Mouse (Mus musculus): ENCODE measurements around the gene Ddx5. TPM values are rescaled to one million over a fixed set of nuclear protein-coding genes. Genes with fewer than 3 reads are reported as not detected.
"Not testable (repeated sequence)": the region's sequence is repeated elsewhere in the genome, so short reads cannot be mapped to it uniquely, and the experiment has no call there.

The Ddx5 gene
- total RNA-seq, 4 experiments from 2014 or later: 190 to 257 (median 232) TPM

GRCm38 (mm10) chr11:106789649-106790048, 664 bp upstream of the Ddx5 start:
- DNase-seq (ENCODE audit: low spot score in 2 of 2): no peak

- peak; percentile 97 for DNase-seq (ENCODE audit: low spot score in 2 of 2)
Observed at GRCm38 (mm10) chr11:106788026-106788774, 785 bp downstream of the Ddx5 start.

- DNase-seq (ENCODE audit: low spot score in 2 of 2): peak; percentile 88 to 91
Observed at GRCm38 (mm10) chr11:106787131-106788025, 1.6 kb downstream of the Ddx5 start.

- no peak for DNase-seq (ENCODE audit: low spot score in 2 of 2)
Observed at GRCm38 (mm10) chr11:106785043-106785442, 3.9 kb downstream of the Ddx5 start.

GRCm38 (mm10) chr11:106784476-106784875, 4.5 kb downstream of the Ddx5 start:
- DNase-seq (ENCODE audit: low spot score in 2 of 2): no peak

- DNase-seq (ENCODE audit: low spot score in 2 of 2): no peak
Observed at GRCm38 (mm10) chr11:106782841-106783764, 5.9 kb downstream of the Ddx5 start.

GRCm38 (mm10) chr11:106782271-106782670, 6.7 kb downstream of the Ddx5 start:
- DNase-seq (ENCODE audit: low spot score in 2 of 2): not testable (repeated sequence)

GRCm38 (mm10) chr11:106780590-106781220, 8.3 kb downstream of the Ddx5 start:
- no peak for DNase-seq (ENCODE audit: low spot score in 2 of 2)

GRCm38 (mm10) chr11:106780089-106780425, 8.9 kb downstream of the Ddx5 start:
- no peak for DNase-seq (ENCODE audit: low spot score in 2 of 2)

GRCm38 (mm10) chr11:106779388-106780088, 9.4 kb downstream of the Ddx5 start, which contains the start of gene Polg2:
Polg2 (minus strand) TSS chr11:106779537.
- peak; percentile 79 to 88 for DNase-seq (ENCODE audit: low spot score in 2 of 2)

GRCm38 (mm10) chr11:106778589-106779387, 10.2 kb downstream of the Ddx5 start:
- no peak for DNase-seq (ENCODE audit: low spot score in 2 of 2)

GRCm38 (mm10) chr11:106778132-106778531, 10.9 kb downstream of the Ddx5 start:
- no peak for DNase-seq (ENCODE audit: low spot score in 2 of 2)

- no peak for DNase-seq (ENCODE audit: low spot score in 2 of 2)
Observed at GRCm38 (mm10) chr11:106777395-106777794, 11.6 kb downstream of the Ddx5 start.

- no peak for DNase-seq (ENCODE audit: low spot score in 2 of 2)
Observed at GRCm38 (mm10) chr11:106776960-106777359, 12.0 kb downstream of the Ddx5 start.

GRCm38 (mm10) chr11:106773061-106773460, 15.9 kb downstream of the Ddx5 start:
- no peak for DNase-seq (ENCODE audit: low spot score in 2 of 2)

GRCm38 (mm10) chr11:106770195-106770974, 18.6 kb downstream of the Ddx5 start:
- no peak for DNase-seq (ENCODE audit: low spot score in 2 of 2)

- no peak for DNase-seq (ENCODE audit: low spot score in 2 of 2)
Observed at GRCm38 (mm10) chr11:106767516-106767915, 21.5 kb downstream of the Ddx5 start.

- no peak for DNase-seq (ENCODE audit: low spot score in 2 of 2)
Observed at GRCm38 (mm10) chr11:106766611-106767162, 22.3 kb downstream of the Ddx5 start.

All from gastrocnemius, adult 8-10 months (tissue).